Mouse (Mus musculus): ENCODE measurements around the gene Pom121l2. TPM values are rescaled to one million over a fixed set of nuclear protein-coding genes. Genes with fewer than 3 reads are reported as not detected.

Gene Pom121l2
- polyA plus RNA-seq, 1 experiment = not detected

DNA sequence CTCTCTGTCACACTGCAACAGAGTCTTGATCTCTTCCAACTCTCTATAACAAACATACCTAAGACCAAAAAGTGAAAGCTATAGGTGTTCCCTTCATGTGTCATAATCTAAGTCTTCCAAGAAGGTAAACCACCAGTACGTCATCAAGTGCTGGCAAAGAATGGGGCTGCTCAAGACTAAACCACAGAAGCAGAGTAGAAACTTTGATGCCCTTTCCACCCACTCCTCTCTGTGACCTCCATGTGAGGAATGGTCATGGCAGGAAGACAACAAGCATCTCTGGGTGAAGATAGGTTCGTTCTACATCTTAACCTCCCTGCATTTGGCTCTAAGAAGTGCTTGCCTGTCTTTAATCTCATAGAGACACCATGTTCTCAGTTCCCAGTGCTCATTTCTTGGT lies 3.5 kb downstream of the Pom121l2 start:
- TF ChIP-seq POLR2A (IDR thresholded peaks at IDR 0.05; ENCODE audit: extremely low read depth, insufficient read depth, low read length) (no peak), CTCF (IDR thresholded peaks at IDR 0.05; ENCODE audit: extremely low read depth, insufficient read depth, low read length) (no peak)
- no peak overlapping the region for H3K4me3 ChIP-seq (ENCODE audit: insufficient read depth, low read length)
- no peaks in the 10 kb centered on the region for H3K4me1 ChIP-seq (ENCODE audit: control insufficient read depth, insufficient read depth, low read length)
- no peak overlapping the region for H3K27ac ChIP-seq (ENCODE audit: insufficient read depth, low read length)

DNA sequence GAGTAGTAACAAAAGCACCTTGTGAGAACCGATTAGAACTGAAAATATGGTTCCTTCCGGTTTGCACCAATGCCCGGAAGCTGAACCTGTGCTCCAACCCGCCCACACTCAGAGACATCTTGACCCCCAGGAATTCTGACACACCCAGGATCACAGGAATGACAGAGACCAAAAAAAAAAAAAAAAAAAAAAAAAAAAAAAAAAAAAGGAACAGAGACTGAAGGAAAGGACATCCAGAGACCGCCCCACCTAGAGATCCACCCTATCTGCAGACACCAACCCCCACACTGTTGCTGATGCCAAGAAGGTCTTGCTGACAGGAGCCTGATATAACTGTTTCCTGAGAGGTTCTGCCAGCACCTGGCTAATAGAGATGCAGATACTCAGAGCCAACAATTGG lies 11.6 kb downstream of the Pom121l2 start:
- Histone ChIP-seq H3K4me1 (ENCODE audit: control insufficient read depth, insufficient read depth, low read length) (no peaks in the 10 kb centered on the region), H3K27ac (ENCODE audit: insufficient read depth, low read length) (no peak overlapping the region), H3K4me3 (ENCODE audit: insufficient read depth, low read length) (no peak overlapping the region)
- no peak for TF ChIP-seq POLR2A (IDR thresholded peaks at IDR 0.05; ENCODE audit: extremely low read depth, insufficient read depth, low read length)
- TF ChIP-seq CTCF (IDR thresholded peaks at IDR 0.05; ENCODE audit: extremely low read depth, insufficient read depth, low read length) = no peak

DNA sequence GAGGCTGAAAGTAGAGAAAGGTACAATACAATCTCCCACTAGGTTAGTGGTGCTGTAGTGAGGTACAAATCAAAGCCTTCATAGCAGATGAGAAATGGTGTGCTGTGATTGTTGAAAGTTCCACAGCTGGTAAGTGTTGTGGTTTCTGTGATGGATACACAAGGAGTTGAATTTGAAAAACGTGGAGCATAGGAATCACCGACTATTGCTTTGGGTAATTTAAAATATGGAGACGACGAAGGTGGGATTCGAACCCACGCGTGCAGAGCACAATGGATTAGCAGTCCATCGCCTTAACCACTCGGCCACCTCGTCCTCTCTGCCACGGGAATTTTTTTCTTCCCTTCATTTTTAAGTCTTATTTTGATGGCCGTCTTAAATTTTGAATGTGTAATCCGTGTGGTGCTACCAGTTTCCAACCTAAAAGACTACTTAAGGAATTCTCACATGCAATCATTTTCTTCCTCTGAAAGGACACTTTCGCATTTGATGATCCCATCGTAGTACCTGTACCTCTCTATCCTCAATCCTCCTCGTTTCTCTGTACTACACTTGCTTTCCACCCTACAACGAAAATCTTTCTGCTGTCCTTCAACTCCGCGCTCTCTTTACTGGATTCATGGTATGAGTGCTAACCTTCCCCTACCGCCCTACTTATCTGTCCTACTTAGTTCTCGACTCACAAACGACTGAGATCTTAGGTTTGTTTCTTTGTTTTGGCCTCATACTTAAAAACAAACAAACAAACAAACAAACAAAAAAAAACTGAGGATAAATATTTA lies 13.2 kb downstream of the Pom121l2 start:
- TF ChIP-seq CTCF (IDR thresholded peaks at IDR 0.05; ENCODE audit: extremely low read depth, insufficient read depth, low read length) (no peak), POLR2A (IDR thresholded peaks at IDR 0.05; ENCODE audit: extremely low read depth, insufficient read depth, low read length) (no peak)
- Histone ChIP-seq H3K4me1 (ENCODE audit: control insufficient read depth, insufficient read depth, low read length) (no peaks in the 10 kb centered on the region), H3K4me3 (ENCODE audit: insufficient read depth, low read length) (no peak overlapping the region), H3K27ac (ENCODE audit: insufficient read depth, low read length) (no peak overlapping the region)

DNA sequence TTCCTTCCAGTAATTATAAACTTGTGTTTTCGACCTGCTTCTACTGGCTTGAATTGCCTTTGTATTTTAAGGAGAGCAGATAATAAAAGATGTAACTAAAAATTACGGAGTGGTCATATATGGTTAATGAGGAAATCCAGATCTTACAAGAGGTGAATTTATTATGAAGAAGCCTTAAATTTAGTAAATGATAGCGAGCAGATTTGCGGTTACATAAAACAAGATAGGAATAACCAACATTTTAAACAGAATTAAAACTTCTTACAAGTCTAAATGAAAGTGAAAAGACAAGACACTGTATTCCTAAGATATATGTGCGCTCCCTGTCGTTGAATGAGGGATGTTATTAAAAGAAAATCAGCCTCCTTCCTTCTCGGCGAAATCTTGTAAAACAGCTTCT lies 13.9 kb downstream of the Pom121l2 start:
- TF ChIP-seq POLR2A (IDR thresholded peaks at IDR 0.05; ENCODE audit: extremely low read depth, insufficient read depth, low read length) = no peak
- no peak for TF ChIP-seq CTCF (IDR thresholded peaks at IDR 0.05; ENCODE audit: extremely low read depth, insufficient read depth, low read length)
- Histone ChIP-seq H3K4me3 (ENCODE audit: insufficient read depth, low read length) (peak overlapping the region; percentile 27; the same call in 1 of the 2 replicates), H3K27ac (ENCODE audit: insufficient read depth, low read length) (no peak overlapping the region), H3K4me1 (ENCODE audit: control insufficient read depth, insufficient read depth, low read length) (no peaks in the 10 kb centered on the region)

DNA sequence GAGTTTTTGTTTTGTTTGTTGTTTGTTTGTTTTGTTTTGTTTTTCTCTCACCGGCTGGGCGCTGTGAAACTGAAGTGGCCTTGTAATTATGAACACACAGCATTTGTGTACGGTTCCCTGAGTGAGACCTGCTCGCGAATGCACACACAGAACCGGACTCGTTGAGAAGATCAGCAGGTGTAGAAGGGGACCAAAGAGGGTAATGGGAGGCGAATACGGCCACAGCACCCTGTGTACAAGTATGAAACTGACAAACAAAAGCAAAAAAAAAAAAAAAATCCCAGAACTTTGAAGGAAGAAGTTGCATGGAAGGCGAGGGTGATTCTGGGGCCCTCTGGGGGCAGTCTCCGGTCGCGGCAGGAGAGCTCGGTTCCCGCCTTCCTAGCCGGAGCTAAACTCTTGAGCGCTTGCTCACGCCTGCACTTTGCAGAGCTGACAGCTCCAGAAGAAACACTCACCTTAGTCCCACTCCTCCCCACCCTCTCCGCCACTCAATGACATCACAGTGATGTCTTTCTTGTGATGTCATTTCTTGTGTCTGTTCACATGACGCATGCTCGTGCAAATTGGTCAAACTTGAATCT lies 14.4 kb downstream of the Pom121l2 start:
- no peak for TF ChIP-seq CTCF (IDR thresholded peaks at IDR 0.05; ENCODE audit: extremely low read depth, insufficient read depth, low read length)
- no peak for TF ChIP-seq POLR2A (IDR thresholded peaks at IDR 0.05; ENCODE audit: extremely low read depth, insufficient read depth, low read length)
- Histone ChIP-seq H3K4me1 (ENCODE audit: control insufficient read depth, insufficient read depth, low read length) (no peaks in the 10 kb centered on the region), H3K27ac (ENCODE audit: insufficient read depth, low read length) (no peak overlapping the region), H3K4me3 (ENCODE audit: insufficient read depth, low read length) (peak overlapping the region; percentile 27; the same call in 1 of the 2 replicates)

DNA sequence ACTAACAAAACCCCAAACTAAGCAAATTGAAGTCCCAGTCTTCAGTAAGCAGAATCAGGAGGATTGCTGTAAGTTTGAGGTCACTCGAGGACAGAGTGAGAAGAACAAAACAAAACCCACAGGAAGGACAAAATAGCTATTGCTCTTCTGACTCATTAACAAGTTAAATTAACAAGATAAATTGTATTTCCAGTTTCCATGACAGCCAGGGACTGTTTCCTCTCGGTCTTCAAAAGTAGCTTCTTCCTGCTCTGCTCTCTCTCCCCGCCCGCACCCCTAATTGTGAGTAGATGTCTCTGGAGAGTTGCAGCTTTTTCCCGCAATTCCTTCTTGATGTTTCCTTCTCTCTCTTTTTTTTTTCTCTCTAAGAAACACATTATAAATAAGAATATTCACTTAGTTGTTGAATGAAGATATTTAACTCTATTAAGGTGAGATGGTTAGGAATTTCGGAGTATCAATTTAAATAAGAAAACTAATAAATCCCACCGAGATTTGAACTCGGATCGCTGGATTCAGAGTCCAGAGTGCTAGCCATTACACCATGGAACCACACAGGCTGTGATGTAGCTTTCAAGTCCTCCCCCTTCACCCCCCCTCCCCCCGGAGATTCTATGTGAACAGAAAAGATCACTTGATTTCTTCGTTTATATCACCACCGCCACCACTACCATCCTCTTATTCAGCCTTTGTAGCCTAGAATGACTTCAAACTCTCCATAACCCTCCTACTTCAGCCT lies 15.3 kb downstream of the Pom121l2 start:
- no peak for TF ChIP-seq CTCF (IDR thresholded peaks at IDR 0.05; ENCODE audit: extremely low read depth, insufficient read depth, low read length)
- no peak overlapping the region for H3K27ac ChIP-seq (ENCODE audit: insufficient read depth, low read length)
- H3K4me1 ChIP-seq (ENCODE audit: control insufficient read depth, insufficient read depth, low read length) = no peaks in the 10 kb centered on the region
- peak overlapping the region; percentile 12 for H3K4me3 ChIP-seq (ENCODE audit: insufficient read depth, low read length)

DNA sequence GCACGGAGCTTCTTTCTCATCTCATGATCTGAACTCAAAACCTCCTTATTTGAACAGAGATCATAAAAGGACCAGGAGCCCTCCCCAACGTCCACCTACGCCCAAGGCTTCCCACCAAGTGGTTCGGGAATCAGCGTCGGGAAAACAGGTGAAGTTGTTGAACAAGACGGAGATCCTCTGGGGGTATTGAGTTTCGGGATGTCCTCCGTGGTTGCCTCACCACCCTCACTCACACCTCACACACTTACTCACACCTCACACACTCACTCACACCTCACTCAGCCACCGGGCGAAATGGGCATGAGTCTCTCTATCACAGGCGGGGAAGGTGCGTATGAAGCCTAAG lies 15.8 kb downstream of the Pom121l2 start:
- no peaks in the 10 kb centered on the region for H3K4me1 ChIP-seq (ENCODE audit: control insufficient read depth, insufficient read depth, low read length)
- TF ChIP-seq CTCF (IDR thresholded peaks at IDR 0.05; ENCODE audit: extremely low read depth, insufficient read depth, low read length) (no peak), POLR2A (IDR thresholded peaks at IDR 0.05; ENCODE audit: extremely low read depth, insufficient read depth, low read length) (no peak)
- H3K27ac ChIP-seq (ENCODE audit: insufficient read depth, low read length) = no peak overlapping the region
- peak overlapping the region; percentile 12 for H3K4me3 ChIP-seq (ENCODE audit: insufficient read depth, low read length)

DNA sequence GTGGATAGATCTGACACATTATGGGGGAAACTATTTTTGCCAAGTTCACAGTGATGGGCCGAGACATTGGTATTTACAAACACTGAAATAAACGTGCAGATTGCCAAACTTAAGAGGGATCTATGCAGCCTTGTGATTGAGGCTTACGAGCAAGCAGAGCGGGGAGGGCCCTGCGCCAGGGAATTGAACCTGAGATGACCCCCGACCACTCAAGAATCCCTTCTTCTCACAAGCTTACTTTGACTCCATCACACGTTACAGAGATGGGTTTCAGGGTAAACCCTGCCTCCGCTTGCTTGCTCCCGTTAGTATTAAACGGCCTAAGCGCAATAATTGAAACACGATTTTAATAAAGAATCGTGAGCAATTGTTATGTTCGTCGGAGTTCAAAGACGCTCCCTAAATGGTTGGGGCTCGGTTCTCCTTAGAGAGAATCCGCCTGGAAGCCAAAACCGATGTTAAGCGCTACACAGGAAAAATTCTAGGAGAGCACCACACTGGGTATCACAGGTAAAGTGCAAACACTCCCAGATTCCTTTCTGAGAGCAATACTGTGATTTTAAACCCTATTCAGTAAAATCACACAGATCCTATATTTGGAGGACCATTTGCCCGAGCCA lies 16.3 kb downstream of the Pom121l2 start:
- Histone ChIP-seq H3K4me3 (ENCODE audit: insufficient read depth, low read length) (peak overlapping the region; percentile 12; the same call in 1 of the 2 replicates), H3K4me1 (ENCODE audit: control insufficient read depth, insufficient read depth, low read length) (no peaks in the 10 kb centered on the region), H3K27ac (ENCODE audit: insufficient read depth, low read length) (no peak overlapping the region)
- TF ChIP-seq CTCF (IDR thresholded peaks at IDR 0.05; ENCODE audit: extremely low read depth, insufficient read depth, low read length) (no peak), POLR2A (IDR thresholded peaks at IDR 0.05; ENCODE audit: extremely low read depth, insufficient read depth, low read length) (no peak)

DNA sequence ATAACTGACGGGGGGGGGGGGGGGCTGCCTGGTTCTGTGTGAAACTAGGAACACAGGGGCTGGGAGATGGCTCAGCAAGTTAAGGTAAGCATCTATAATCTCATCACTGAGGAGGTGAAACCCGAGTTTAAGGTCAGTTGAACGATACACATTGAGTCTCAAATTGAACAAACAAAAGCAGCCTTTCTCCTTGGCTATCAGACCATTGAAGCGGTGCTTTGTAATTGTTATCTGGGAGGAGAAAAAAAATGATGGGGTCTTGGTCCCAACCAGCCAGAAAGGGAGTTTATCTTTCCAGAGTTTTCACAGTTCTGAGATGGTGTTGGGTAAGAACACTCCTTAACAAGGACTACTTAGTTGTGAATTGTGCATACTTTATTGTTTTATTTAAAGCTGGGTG lies 16.8 kb downstream of the Pom121l2 start:
- no peak overlapping the region for H3K4me3 ChIP-seq (ENCODE audit: insufficient read depth, low read length)
- H3K27ac ChIP-seq (ENCODE audit: insufficient read depth, low read length) = no peak overlapping the region
- H3K4me1 ChIP-seq (ENCODE audit: control insufficient read depth, insufficient read depth, low read length) = no peaks in the 10 kb centered on the region
- TF ChIP-seq CTCF (IDR thresholded peaks at IDR 0.05; ENCODE audit: extremely low read depth, insufficient read depth, low read length) (no peak), POLR2A (IDR thresholded peaks at IDR 0.05; ENCODE audit: extremely low read depth, insufficient read depth, low read length) (no peak)
